Mouse (Mus musculus): ENCODE measurements around the gene Exoc3l4. TPM values are rescaled to one million over a fixed set of nuclear protein-coding genes. Genes with fewer than 3 reads are reported as not detected.
A peak's percentile ranks its signal among the peaks of the same experiment; 100 is the strongest.

The Exoc3l4 gene
- total RNA-seq, 2 experiments from 2014 or later: 4.5 to 6.3 TPM

DNA sequence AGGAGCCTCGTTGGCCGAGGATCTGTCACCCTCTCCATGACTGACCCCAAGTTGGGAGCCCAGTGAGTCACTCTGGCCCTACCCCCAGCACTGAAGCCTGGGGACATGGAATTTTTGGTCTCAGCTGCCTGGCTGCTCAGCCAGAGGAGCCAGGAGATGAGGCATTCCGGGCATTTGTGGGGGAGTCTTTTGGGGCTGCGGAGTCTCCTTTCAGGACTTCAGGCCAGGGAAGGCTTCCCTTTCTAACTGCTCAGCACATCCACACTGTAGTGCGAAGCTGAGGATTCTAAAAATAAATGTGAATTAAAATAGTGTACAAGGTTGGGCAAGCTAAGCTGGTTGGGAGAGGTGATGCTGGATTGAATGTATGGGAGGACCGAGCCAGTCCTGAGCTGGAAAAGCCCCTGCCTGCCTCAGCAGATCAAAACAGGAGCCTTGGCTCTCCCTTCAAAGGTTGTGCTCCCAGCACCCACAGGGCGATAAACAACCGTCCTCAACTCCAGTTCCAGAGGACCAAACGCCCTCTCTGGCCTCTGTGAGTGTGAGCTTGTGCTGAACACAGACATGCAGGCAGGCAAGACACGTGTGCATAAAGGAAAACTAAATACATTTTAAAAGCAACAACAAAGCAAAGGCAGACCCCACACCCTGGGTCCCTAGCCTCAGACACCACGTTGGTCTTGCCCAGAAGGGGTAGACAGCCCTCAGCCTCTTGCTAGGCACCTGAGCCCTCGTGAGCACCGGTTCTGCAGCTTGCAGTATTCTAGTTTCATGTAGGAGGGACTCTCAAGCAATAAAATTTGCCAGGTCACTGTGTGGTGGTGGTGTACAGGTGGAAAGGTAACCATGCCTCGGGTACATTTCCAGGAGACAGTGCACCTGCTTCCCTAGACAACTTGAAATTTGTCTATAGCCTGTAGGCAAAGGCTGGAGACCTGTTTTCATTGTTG lies 14.3 kb downstream of the Exoc3l4 start:
- no peak for DNase-seq (ENCODE audit: low spot score in 2 of 2)
- no peak overlapping the region for H3K27ac ChIP-seq
- no peak for TF ChIP-seq CTCF (conservative IDR thresholded peaks at IDR 0.05)
- no peak overlapping the region for H3K4me3 ChIP-seq

DNA sequence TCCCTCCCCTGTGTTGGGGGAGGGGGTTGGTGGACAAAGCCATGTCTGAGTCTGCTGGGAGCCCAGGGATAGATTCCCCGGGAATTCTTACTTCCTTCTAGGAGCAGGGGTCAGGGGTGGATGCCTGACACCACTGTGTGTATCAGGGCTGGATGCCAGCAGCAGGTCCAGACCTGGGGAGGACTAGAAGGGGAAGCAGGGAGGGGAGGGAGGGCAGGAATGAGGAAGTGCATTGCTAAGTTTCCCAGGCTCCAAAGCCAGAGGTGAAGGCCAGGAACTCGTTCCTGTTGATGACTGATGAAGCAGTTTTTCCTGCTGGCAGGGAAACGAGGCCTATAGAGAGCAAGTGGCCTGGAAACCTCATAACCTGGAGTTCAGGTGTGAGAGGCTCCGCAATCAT lies 15.3 kb downstream of the Exoc3l4 start:
- no peak overlapping the region for H3K4me3 ChIP-seq
- no peak for TF ChIP-seq CTCF (conservative IDR thresholded peaks at IDR 0.05)
- no peak overlapping the region for H3K27ac ChIP-seq
- no peak for DNase-seq (ENCODE audit: low spot score in 2 of 2)

DNA sequence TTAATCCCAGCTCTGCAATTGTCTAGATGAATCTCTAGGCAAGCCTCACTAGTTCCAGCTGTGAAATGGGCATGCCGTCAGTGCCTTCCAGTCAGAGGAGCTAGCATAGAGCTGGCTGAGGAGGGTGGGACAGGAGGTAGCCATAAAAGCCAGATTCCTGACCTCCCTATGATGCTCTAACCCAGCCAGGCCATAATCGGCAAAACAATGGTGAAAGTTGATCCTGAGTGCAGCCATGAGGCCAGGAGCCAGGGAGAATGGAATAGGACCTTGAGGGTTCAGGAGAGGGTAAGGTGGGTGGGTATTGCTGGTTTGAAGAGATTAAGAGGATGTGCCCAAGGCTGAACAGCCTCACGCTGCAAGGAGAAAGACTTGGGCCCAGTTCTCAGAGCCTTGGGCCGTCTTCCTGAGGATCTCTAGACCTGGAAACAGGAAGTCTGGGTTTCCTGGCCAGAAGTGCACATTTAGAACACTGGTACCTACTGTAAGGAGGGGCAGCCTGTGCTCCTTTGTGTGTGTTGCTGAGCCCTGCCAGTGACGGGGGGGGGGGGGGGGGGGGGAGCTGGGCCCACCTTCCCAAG lies 16.0 kb downstream of the Exoc3l4 start:
- TF ChIP-seq CTCF (conservative IDR thresholded peaks at IDR 0.05): no peak
- no peak overlapping the region for H3K4me3 ChIP-seq
- no peak for DNase-seq (ENCODE audit: low spot score in 2 of 2)
- H3K27ac ChIP-seq: no peak overlapping the region

DNA sequence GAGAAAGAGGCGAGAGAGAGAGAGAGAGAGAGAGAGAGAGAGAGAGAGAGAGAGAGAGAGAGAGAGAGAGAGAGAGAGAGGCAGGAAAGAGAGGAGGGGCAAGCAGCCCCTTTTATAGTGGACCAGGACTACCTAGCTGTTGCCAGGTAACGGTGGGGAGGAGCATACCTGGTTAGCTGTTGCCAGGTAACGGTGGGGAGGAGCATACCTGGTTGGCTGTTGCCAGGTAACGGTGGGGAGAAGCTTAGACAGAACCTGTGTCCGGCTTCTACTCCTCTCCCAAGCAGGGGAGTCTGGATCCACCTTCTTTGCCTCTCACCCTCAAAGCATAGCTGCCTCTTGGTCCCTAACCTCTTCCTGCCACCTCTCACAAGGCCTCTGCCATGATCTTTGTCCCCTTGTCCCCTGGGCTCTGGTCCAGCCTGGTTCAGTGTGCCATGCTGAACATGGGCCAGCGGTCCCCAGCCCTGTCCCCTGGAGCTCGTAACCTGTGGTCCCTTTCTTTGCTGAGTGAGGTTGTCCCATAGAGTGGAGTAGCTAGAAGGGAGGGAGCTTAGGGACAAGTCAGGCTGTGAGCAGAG lies 17.4 kb downstream of the Exoc3l4 start:
- H3K27ac ChIP-seq: no peak overlapping the region
- no peak overlapping the region for H3K4me3 ChIP-seq
- no peak for TF ChIP-seq CTCF (conservative IDR thresholded peaks at IDR 0.05)
- no peak for DNase-seq (ENCODE audit: low spot score in 2 of 2)

DNA sequence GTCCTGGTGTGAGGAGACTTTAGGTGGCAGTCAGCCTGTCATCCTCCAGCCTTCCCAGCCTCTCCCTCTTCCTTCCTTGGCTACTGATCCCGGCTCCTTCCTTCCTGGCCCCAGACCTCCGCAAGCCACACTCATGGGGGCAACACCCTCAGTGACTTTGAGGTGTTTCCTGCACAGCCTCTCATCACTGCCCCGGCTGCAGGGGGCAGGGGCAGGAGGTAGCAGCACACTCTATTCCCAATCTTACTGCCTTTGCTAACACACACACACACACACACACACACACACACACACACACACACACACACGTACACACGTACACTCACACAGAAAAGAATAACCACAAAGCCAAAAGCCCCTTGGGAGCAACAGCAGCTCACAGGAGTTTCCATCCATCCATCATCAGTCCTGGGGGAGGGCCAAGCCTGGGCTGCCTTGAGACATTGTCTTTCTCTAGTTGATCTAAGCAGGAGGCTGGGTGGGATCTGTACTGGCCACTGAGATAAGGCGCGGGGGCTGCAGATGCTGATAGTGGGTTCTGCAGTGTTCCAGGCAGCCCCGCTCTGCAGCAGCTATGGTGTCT lies 18.0 kb downstream of the Exoc3l4 start:
- no peak overlapping the region for H3K4me3 ChIP-seq
- no peak for TF ChIP-seq CTCF (conservative IDR thresholded peaks at IDR 0.05)
- DNase-seq (ENCODE audit: low spot score in 2 of 2): no peak
- no peak overlapping the region for H3K27ac ChIP-seq

DNA sequence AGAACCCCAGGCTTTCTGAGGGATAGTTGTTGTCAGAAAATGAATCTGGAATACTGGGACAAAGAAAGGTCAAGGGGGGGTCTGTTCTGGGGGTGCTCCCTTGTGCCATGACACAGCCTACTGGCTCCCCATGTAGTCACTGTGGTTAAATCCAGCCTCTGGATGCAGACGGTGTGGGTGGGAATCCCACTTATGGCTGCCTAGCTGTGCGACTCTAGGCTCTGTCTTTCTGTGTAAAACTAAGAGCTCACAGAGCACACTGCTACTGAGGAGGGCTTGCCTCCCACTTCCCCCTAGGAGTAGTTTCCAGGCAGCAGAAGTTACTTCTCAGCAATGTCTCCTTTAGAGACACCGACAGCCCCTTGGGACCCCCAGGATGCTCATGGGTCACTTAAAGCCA lies 19.4 kb downstream of the Exoc3l4 start:
- DNase-seq (ENCODE audit: low spot score in 2 of 2): no peak
- H3K27ac ChIP-seq: no peak overlapping the region
- no peak overlapping the region for H3K4me3 ChIP-seq
- no peak for TF ChIP-seq CTCF (conservative IDR thresholded peaks at IDR 0.05)

DNA sequence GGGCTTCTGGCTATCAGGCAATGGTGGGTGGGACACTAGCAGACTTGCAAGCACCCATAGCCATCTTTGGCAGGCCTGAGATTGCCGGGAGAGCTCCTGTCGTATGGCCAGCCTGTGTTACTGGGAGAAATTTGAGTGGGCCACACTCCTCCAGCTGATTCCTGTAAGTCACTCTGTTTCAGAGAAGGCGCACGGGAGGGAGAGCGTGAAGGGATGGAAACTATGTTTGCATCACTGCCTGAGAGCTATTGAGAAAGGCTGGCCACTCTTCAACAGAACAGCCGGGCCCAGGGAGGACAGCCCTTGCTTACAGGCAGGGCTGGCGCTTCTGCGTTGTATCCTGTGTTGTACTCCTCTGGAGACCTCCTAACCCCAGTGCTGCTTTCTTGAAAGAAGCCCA lies 19.8 kb downstream of the Exoc3l4 start:
- no peak for TF ChIP-seq CTCF (conservative IDR thresholded peaks at IDR 0.05)
- Histone ChIP-seq H3K27ac (no peak overlapping the region), H3K4me3 (no peak overlapping the region)
- DNase-seq (ENCODE audit: low spot score in 2 of 2): no peak

DNA sequence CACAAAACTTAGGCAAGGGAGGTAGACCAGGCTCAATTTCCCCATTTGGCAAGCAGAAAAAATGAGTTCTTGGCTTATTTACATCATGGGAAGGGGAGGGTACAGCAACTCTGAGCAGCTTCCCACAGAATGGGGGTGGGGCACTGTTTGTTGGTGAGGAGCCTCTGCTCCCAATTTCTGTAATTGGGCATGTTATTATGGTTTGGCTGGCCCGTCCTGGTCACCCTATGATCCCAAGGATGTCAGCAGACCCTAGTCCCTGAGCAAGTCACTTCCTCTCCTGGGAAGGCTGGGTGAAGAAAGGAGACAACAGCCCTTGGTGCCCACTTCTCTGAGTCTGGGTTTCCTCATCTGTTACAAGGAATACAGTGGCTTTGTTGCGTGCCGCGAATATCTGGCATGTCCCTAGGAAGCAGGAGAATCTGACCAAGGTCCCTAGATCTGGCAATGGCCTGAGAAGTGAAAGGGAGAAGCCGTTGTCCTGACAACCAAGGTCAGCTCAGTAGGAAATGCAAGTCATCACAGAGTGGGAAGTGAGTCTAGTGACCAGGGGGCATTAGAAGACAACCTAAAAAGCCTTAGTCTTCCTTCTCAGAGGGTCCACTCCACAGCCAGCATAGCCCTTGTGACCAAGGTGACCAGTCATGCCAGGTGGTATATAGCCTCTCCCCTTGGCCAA lies 20.5 kb downstream of the Exoc3l4 start:
- DNase-seq (ENCODE audit: low spot score in 2 of 2): no peak
- Histone ChIP-seq H3K4me3 (no peak overlapping the region), H3K27ac (no peak overlapping the region)
- no peak for TF ChIP-seq CTCF (conservative IDR thresholded peaks at IDR 0.05)

DNA sequence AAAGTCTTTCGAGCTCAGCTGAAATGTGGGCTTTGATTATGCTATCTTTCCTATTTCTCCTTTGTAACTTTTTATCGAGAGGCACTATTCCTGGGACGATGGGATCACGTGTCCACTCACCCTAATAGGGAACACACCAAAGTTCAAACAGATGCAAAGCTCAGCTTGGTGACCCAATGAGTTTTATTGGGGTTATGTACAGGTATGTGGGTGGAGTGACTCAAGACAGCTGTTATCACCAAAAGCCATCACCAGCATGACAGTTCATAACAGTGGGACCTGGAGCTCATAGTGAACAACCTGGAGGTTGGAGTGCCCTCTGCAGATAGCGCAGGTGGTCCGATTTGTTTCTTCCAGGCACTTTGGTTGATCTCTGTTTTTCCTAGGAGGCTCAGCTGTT lies 22.0 kb downstream of the Exoc3l4 start:
- no peak for DNase-seq (ENCODE audit: low spot score in 2 of 2)
- no peak for TF ChIP-seq CTCF (conservative IDR thresholded peaks at IDR 0.05)
- no peak overlapping the region for H3K4me3 ChIP-seq
- H3K27ac ChIP-seq: no peak overlapping the region

DNA sequence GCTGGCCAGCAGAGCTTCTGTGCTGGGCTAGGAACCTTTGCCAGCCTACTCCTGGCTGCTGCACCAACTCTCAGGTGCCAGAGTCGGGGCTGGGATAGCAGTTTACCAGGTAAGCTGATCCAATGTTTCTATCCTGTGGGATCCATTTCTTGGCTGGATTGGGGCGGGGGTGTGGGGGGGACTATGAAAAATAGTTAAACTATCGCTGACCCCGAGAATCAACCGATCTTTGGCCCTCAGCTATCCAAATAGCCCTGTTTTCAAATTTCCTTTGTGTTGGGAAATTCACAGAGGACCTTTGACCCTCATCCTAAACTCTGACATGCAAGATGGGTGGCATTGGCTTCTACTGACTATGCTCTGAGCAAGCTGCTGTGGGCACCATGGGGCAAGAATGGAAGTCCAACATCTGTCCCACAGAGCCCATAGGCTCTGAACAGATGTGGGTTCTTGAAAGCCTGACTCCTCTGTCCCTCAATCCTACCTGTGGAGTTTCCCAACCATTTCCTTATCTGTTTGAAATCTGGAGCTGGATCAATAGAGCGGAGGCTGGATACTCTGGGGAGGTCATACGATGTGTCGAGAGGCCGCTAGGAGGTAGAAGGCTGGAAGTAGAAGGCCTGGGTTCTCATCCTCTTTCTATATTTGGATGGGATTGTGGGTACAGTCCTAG lies 24.0 kb downstream of the Exoc3l4 start:
- DNase-seq (ENCODE audit: low spot score in 2 of 2): no peak
- H3K4me3 ChIP-seq: no peak overlapping the region
- no peak overlapping the region for H3K27ac ChIP-seq
- TF ChIP-seq CTCF (conservative IDR thresholded peaks at IDR 0.05): no peak

DNA sequence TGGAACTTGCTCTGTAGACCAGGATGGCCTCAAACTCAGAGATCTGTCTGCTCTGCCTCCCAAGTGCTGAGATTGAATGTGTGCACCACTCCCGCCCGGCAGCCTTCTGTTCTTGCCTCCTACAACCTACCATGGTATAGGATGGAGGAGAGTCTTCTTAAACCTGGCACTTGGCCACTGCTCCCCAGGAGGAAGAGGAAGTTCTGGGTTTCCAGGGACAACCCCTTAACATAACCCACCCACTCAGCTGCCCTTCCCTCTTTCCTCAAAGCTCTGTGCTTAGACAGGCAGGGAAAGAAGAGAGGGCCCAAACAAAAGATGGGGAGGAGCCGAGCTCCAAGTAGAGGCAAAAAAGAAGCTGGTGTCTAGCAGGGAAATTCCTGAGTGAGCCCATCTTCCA lies 24.7 kb downstream of the Exoc3l4 start:
- no peak for TF ChIP-seq CTCF (conservative IDR thresholded peaks at IDR 0.05)
- Histone ChIP-seq H3K27ac (no peak overlapping the region), H3K4me3 (no peak overlapping the region)
- DNase-seq (ENCODE audit: low spot score in 2 of 2): no peak

DNA sequence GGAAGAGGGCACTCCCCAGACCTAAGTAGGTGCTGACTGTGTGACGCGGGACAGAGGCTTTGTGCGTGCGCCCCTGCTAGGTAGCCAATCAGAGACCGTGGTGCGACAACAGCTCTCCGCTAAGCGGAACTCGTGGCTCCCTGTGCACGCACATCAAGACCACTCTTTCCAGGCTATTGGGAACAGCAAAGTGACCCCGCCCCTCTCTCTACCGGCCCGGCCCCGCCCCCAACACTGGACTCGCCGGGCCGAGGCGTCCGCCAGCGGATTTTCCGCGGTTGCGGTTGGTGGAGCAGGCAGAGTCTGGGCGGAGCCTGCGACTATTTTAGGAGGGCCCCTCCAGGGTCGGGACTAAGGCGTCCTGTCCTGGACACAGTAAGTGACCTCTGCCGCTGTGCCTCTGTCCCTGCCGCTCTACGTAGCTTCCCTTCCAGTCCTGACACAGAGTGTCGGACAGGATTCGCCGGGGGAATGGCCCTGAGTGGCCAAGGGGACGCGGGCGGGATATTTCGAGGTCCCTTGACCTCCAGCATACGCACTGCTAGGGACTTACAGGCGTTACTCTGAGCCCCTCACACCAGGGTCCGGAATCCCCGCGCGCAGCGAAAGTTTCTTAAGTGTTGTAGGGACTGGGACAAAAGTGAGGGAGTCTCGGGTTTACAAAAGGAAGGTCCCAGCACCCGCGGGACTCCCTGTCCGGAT lies 25.6 kb downstream of the Exoc3l4 start, which contains the start of gene Tnfaip2:
TSS of gene Tnfaip2 (plus strand) at position 161 of the 702 bp plus-strand sequence.
- DNase-seq (ENCODE audit: low spot score in 2 of 2): no peak
- no peak for TF ChIP-seq CTCF (conservative IDR thresholded peaks at IDR 0.05)
- no peak within 1 kb of the TSS for H3K27ac ChIP-seq
- H3K4me3 ChIP-seq: peak within 1 kb of the TSS; percentile 40
